Mouse (Mus musculus): ENCODE data around the gene Tubb5.
A peak's percentile ranks its signal among the peaks of the same experiment; 100 is the strongest.
"Not testable (repeated sequence)": the region's sequence is repeated elsewhere in the genome, so short reads cannot be mapped to it uniquely, and the experiment has no call there.

The Tubb5 gene

DNA sequence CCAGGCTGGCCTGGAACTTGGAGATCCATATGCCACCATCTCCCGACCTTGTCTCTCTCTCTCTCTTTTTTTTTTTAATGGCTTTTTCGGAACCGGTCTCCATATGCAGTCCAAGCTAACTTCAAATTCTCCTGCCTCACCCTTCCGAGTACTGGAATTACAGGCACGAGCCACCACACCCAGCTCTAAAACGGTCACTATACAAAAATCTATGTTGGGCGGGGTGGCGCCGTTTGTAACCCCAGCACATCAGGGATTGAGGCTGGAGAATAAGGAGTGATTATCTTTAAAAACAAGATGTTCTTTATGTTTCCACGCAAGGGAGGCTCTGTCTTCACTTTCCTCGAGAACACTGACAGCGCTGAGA is 22.7 kb upstream of the Tubb5 start:
- no peak for DNase-seq (ENCODE audit: low spot score)

DNA sequence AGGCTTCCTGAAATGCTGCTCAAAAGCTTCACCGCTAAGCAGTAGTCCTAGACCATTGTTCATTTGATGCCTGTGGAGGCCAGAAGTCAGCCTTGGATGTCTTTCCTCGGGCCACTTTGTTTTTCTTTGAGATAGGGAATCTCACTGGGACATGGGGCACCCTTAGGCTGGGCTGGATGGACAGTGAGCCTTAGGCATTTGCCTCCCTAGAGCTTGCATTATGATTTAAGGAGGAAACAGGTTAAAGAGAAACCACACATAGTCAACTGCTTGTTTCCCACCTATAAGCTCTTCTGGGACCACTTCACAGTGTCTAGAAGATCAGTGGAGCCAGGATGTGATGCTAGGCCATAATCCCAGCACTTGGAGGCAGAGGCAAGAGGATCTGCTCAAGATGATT is 21.7 kb upstream of the Tubb5 start:
- no peak for DNase-seq (ENCODE audit: low spot score)

DNA sequence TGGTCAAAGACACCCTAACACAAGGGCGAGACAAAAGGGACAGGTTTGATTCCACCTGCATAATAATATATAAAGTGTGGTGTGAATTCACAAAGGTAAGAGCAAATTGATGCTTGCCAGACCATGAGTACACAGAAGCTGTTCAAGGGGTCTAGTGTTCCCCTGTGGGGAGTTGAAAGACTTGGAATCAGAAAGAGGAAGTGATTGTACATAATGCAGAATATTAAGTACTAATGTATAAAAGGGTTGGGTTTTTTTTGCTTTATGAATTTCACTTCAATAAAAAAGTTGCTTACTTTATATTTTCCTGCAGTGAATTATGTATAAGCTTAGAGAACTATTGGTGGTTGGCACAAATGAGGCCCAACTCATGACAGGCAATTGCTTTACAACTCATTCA is 21.3 kb upstream of the Tubb5 start:
- no peak for DNase-seq (ENCODE audit: low spot score)

DNA sequence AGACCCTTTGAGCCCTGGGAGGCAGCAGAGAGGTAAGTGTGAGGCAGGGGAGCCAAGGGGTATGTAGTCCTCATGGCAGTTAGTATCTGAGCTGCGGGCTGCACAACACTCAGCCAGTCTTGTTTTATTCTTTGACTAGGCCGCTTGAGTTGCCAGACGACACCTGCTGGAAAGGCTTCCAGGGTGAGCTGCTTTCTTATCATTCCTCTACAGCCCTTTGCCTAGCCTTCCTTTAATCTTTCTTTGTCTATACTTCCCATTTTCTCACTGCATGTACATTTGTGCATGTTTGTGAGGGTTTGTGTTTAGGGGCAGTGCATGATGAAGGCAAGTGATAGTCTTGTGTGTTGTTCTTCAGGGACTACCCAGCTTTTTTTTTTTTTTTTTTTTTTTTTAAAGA is 12.9 kb upstream of the Tubb5 start:
- no peak for DNase-seq (ENCODE audit: low spot score)

GRCm38 (mm10) chr17:35848112-35848511 is 10.0 kb upstream of the Tubb5 start:
- DNase-seq (ENCODE audit: low spot score): no peak

DNA sequence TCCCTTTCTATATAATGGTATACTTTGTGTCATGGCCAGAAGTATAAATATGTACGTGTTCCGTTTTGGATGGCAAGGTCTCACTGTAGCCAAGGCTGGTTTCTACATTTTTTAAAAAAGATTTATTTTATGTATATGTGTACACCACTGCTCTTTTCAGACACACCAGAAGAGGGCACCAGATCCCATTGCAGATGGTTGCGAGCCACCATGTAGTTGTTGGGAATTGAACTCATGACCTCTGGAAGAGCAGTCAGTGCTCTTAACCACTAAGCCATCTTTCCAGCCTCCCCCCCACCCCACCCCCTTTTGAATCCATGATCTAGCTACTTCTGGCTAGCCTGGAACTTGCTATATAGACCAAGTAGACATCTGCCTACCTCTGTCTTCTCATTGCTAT is 5.4 kb upstream of the Tubb5 start:
- no peak for DNase-seq (ENCODE audit: low spot score)

DNA sequence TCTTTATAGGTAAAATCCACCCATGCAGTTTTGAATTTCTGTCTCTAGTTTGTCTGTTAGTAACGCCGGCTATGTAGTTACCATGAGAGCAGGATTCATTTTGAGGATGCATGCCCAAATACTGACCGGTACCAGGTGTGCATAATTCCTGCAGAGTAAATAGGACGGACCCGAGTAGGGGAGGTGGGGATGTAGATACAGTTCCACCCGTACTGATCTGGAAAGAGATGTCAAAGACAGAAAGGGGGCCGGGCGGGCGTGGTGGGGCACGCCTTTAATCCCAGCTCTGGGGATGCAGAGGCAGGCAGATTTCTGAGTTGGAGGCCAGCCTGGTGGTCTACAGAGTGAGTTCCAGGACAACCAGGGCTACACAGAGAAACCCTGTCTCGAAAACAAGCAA is 3.9 kb upstream of the Tubb5 start:
- DNase-seq (ENCODE audit: low spot score): no peak

- DNase-seq (ENCODE audit: low spot score): peak; percentile 100
Measured at GRCm38 (mm10) chr17:35841076-35841950, 3.2 kb upstream of the Tubb5 start, which contains the start of gene Mdc1. TSS of gene Mdc1 (plus strand) at chr17:35841515.

- DNase-seq (ENCODE audit: low spot score): peak; percentile 14
Measured at GRCm38 (mm10) chr17:35840561-35840960, 2.5 kb upstream of the Tubb5 start.

GRCm38 (mm10) chr17:35839002-35839401 is 896 bp upstream of the Tubb5 start:
- DNase-seq (ENCODE audit: low spot score): not testable (repeated sequence)

- no peak for DNase-seq (ENCODE audit: low spot score)
Measured at GRCm38 (mm10) chr17:35838570-35838969, 464 bp upstream of the Tubb5 start.

DNA sequence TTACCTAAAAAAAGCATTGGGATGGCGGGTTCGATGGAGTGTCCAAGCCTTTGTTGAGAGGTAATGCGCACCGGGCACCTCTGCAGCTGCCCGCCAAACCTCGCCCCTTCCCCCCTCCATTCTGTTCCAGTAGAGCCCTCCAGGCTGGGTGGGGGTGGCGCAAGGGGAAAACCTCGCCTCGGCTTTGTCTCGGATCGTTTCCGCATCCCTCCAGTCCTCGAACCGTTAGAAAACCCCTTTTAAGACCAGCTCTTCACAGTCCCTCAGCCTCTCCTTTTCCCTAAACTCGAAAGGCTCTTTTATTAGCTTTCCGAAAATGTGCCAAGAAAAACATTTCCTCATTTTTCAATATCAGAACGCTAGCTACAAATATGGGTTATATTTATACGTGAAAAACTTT is 619 bp downstream of the Tubb5 start:
- peak; percentile 80 for DNase-seq (ENCODE audit: low spot score)

GRCm38 (mm10) chr17:35836991-35837422 is 1.1 kb downstream of the Tubb5 start:
- DNase-seq (ENCODE audit: low spot score): peak; percentile 96

GRCm38 (mm10) chr17:35836178-35836965 is 1.7 kb downstream of the Tubb5 start:
- peak; percentile 95 for DNase-seq (ENCODE audit: low spot score)

DNA sequence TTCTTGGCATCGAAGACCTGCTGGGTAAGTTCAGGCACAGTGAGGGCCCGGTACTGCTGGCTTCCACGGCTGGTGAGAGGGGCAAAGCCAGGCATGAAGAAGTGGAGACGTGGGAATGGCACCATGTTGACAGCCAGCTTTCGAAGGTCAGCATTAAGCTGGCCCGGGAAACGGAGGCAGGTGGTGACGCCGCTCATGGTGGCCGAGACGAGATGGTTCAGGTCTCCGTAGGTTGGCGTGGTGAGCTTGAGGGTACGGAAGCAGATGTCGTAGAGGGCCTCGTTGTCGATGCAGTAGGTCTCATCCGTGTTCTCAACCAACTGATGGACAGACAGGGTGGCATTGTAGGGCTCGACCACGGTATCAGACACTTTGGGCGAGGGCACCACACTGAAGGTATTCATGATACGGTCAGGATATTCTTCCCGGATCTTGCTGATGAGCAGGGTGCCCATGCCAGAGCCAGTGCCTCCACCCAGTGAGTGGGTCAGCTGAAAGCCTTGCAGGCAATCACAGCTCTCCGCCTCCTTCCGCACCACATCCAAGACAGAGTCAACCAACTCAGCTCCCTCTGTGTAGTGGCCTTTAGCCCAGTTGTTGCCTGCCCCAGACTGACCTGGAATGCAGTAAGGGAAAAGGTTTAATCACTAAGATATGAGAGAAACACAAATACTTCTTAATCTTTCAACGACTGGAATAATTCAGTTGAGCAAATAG is 2.5 kb downstream of the Tubb5 start:
- DNase-seq (ENCODE audit: low spot score): no peak

DNA sequence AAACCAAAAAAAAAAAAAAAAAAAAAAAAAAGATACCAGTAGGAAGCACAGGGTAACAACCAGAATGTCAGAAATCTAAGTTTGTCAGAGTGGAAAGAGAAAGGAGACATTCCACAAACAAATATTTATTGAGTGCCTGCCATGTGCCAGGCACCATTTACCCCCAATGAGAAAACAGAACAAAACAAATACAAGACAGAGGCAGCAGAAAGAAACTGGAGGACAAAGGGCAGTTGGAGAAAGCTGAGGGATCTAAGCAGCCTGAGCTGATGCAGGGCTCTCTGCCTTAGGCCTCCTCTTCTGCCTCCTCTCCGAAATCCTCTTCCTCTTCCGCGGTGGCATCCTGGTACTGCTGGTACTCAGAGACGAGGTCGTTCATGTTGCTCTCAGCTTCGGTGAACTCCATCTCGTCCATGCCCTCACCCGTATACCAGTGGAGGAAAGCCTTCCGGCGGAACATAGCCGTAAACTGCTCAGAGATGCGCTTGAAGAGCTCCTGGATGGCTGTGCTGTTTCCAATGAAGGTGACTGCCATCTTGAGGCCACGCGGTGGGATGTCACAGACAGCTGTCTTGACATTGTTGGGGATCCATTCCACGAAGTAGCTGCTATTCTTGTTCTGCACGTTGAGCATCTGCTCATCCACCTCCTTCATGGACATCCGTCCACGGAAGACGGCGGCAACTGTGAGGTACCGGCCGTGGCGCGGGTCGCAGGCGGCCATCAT is 3.2 kb downstream of the Tubb5 start:
- DNase-seq (ENCODE audit: low spot score): no peak

DNA sequence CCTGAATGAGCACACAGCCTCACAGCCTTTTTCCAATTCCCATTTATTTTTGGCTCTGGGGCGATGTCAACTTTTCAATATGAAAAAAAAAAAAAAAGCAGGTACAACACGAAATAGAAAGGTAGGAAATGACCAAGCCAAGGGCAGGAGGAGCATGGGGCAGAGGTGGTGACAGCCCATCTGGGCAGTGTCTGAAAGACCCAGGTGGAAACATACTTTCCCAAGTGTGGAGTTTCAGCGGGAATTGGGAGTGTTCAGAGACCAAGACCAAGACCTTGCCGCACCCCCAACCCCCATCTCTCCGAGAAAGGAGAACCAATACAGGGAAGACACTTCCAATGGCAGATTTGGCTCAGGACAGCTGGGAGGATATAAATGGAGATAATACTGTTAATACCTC is 4.2 kb downstream of the Tubb5 start:
- no peak for DNase-seq (ENCODE audit: low spot score)

DNA sequence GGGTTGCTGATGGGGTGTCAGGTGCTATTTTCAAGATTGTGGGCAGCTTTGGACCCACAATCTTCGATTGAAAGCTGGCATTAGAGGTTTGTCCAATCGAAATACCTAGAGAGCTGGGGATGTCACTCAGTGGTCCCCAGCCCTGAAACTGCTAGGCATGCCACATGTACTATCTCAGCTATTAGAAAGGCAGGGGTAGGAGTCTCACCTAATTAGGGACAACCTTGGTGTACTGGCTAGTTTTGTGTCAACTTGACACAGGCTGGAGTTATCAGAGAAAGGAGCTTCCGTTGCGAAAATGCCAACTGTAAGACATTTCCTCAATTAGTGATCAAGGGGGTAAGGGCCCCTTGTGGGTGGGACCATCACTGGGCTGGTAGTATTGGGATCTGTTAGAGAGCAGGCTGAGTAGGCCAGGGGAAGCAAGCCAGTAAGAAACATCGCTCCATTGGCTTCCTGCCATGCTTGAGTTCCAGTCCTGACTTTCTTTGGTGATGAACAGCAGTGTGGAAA is 4.8 kb downstream of the Tubb5 start:
- no peak for DNase-seq (ENCODE audit: low spot score)

GRCm38 (mm10) chr17:35832400-35833238 is 5.5 kb downstream of the Tubb5 start:
- DNase-seq (ENCODE audit: low spot score): no peak

- peak; percentile 86 for DNase-seq (ENCODE audit: low spot score)
Measured at GRCm38 (mm10) chr17:35829737-35830136, 8.4 kb downstream of the Tubb5 start.
